Mouse (Mus musculus): ENCODE results near the gene Olfr969.
"Not testable (repeated sequence)": the region's sequence is repeated elsewhere in the genome, so short reads cannot be mapped to it uniquely, and the experiment has no call there.

Gene Olfr969

DNA sequence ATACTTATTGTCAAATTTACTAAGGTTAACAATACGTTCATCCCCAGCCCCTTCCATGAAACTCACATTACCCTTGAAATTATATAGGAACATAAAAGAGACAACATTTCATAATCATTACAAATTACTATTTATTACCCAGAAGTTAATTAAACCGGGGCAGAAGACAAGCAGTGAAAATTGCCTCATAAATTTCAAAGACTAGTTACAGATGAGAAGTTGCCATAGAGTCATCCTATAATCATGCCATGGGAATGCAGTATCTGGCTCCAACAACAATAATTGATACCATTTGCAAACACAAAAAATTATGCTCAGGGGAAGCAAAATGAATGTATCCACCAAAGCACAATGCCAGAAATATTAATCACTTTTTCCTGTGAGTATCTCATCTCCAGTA lies at the start of gene Olfr969:
Gene Olfr969 (plus strand): TSS at position 388 of the 400 bp plus-strand sequence.
- no peak for DNase-seq (ENCODE audit: low read depth)

DNA sequence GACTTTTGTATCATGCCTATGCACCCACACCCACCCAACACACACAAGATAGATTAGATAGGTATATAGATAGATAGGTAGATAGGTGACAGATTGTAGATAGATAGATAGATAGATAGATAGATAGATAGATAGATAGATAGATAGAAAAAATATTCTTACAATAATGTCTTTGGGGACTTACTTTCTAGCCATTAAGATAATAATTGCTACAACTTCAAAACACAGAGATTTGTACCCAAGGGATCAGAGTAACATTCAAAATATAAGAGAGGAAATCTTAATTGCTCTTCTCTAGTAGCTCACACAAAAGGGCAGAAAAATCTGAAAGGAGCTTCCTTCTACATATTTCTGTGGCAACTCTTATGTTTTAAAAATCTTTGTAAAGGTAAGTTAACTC lies 44.8 kb upstream of the Olfr969 start, which contains the start of gene Olfr967:
Gene Olfr967 (plus strand): TSS at position 301 of the 400 bp plus-strand sequence.
- DNase-seq (ENCODE audit: low read depth) = no peak

DNA sequence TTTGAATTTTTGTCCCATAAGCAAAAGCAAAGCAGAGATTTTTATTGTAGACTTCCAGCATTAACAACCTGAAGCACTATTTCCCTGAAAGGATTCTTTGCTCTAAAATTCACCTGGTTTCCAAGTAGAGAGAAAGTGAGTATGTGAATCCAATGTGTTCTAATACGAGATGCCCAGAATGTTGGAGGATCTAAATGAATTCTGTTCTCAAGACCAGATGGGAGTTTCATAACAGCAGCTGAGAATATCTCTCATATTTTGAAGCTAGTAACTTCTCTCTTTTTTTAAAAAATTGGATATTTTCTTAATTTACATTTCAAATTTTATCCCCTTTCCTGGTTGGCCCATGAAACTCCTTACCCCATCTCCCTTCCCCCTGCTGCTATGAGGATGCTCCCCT lies 44.3 kb upstream of the Olfr969 start:
- DNase-seq (ENCODE audit: low read depth) = no peak

DNA sequence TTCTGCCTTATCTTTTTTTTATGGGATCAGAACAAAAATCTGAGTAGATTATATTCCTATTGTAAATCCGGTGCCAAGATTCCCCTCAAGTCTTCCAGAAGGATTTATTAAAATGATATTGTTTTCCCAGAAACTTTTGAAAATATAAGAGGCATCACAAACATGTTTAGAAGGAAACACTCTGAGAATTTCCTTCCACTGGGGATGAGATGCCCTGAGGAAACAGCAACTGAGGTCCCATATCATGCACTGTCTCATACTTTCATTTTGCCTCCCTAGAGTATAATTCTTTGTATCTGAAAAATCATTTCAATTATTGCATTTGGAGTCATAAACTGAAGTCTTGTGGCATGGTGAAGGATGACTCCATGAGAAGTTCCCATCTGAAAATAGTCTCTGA lies 7.6 kb upstream of the Olfr969 start, which contains the start of gene Olfr968:
Gene Olfr968 (minus strand): TSS at position 101 of the 400 bp plus-strand sequence.
- no peak for DNase-seq (ENCODE audit: low read depth)

DNA sequence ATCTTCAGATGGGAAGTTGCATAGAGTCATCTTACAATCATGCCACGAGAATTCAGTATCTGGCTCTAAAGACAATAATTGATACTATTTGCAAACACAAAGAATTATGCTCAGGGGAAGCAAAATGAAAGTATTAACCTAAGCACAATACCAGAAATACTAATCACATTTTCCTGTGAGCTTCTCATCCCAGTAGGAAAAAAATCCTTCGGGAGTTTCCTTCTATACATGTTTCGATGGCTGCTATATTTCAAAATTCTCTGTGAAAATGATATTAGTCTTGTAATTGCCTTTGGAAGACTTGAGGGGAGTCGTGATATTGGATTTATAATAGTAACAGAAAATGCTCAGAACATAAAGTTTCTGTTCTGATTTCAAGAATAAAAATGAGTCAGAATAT lies 17.8 kb downstream of the Olfr969 start, which contains the start of gene Olfr970:
Gene Olfr970 (plus strand): TSS at position 301 of the 400 bp plus-strand sequence.
- no peak for DNase-seq (ENCODE audit: low read depth)

DNA sequence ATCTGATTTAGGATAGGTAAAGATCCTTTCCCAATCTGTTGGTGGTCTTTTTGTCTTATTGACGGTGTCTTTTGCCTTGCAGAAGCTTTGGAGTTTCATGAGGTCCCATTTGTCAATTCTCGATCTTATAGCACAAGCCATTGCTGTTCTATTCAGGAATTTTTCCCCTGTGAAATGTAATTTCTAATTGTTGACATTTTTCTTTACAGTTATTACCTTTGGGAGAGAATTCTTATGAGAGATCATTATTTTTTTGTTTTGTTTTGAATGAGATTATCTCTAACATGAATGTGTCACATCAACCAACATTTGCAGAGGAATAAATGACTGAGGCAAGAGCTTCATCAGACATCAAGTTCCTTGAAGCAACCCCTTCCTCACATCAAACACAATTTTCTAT lies 45.8 kb downstream of the Olfr969 start, which contains the start of gene Olfr971:
Gene Olfr971 (plus strand): TSS at position 301 of the 400 bp plus-strand sequence.
- not testable (repeated sequence) for DNase-seq (ENCODE audit: low read depth)
